14 mouse cellular contexts compared by ENCODE assay signal in genomic region chr15:31237368-31237767, GRCm38 (mm10). TPM values are rescaled to one million over a fixed set of nuclear protein-coding genes. Genes with fewer than 3 reads are reported as not detected.
DNase-seq lines count a peak whose midpoint lies in the region; ATAC-seq lines count a peak whose summit lies in the region.
"Had no signal": no experiment of that assay in that cellular context is flagged by ENCODE, and none has a peak within 500 bp of the region (broad histone marks: within the 10 kb centered on the region; RNA-seq: fewer than 3 reads in every experiment).

No protein-coding gene starts in this region.

- intact Hi-C loops in heart, postnatal 25 days (cut with DNase I): no loop called here

- H3K4me2 ChIP-seq in heart, embryonic 12.5 days: peak overlapping the region; percentile 28; the same call in 1 of the 2 replicates
- H3K4me2 ChIP-seq in liver, embryonic 16.5 days (ENCODE audit: low read depth, low read length): no peak overlapping the region
- H3K4me2 ChIP-seq: embryonic facial prominence, embryonic 13.5 days had no signal

- peak; percentile 51; the same call in 1 of the 2 replicates for ATAC-seq in heart, embryonic 12.5 days (ENCODE audit: insufficient number of reproducible peaks, low FRiP score)
- no peak for ATAC-seq in liver, embryonic 16.5 days (ENCODE audit: low read depth)
- peak; percentile 16; the same call in 1 of the 2 replicates for ATAC-seq in granulocyte monocyte progenitor cell, adult 5-6 weeks (replicated peaks; ENCODE audit: poor library complexity, severe bottlenecking)
- ATAC-seq: hindbrain, embryonic 16.5 days had no signal

- peaks cover 45% of the 10 kb centered on the region for H3K36me3 ChIP-seq in heart, embryonic 12.5 days
- peaks cover 10% of the 10 kb centered on the region for H3K36me3 ChIP-seq in liver, embryonic 16.5 days (ENCODE audit: control insufficient read depth, insufficient read depth)
- H3K36me3 ChIP-seq in macrophage (ENCODE audit: inconsistent target): 0 out of 2 replicates have a peak, but pooled peaks cover 10% of the 10 kb centered on the region

- no peaks in the 10 kb centered on the region for H3K79me2 ChIP-seq in macrophage (ENCODE audit: inconsistent target)

- peaks cover 4% of the 10 kb centered on the region for H3K9me3 ChIP-seq in heart, embryonic 12.5 days (replicated peaks)
- H3K9me3 ChIP-seq in liver, embryonic 16.5 days (replicated peaks; ENCODE audit: control insufficient read depth, low read length): no peaks in the 10 kb centered on the region

- H3K9ac ChIP-seq in heart, embryonic 12.5 days: peak overlapping the region; percentile 39; the same call in 1 of the 2 replicates
- no peak overlapping the region for H3K9ac ChIP-seq in liver, embryonic 16.5 days (ENCODE audit: low read depth, low read length)
- H3K9ac ChIP-seq: embryonic facial prominence, embryonic 13.5 days; liver, embryonic 14.5 days had no signal

- no peak overlapping the region; the same call in 1 of the 2 replicates for H3K27ac ChIP-seq in heart, embryonic 12.5 days (ENCODE audit: poor library complexity, severe bottlenecking)
- H3K27ac ChIP-seq in liver, embryonic 16.5 days (ENCODE audit: low read length): 0 out of 2 replicates have a peak overlapping the region, but pooled peaks have one; percentile 12
- H3K27ac ChIP-seq in macrophage: peak overlapping the region; percentile 28
- H3K27ac ChIP-seq: embryonic facial prominence, embryonic 13.5 days; liver, embryonic 14.5 days had no signal

- no peaks in the 10 kb centered on the region for H3K27me3 ChIP-seq in heart, embryonic 12.5 days (replicated peaks)
- H3K27me3 ChIP-seq in liver, embryonic 16.5 days (ENCODE audit: control insufficient read depth, insufficient read depth, low read depth, low read length): no peaks in the 10 kb centered on the region
- H3K27me3 ChIP-seq: embryonic facial prominence, embryonic 13.5 days had no signal

- 25% methylated on average over 11 of the region's 11 CpGs for WGBS in heart, embryonic 12.5 days
- 37% methylated on average over 11 of the region's 11 CpGs for WGBS in liver, embryonic 16.5 days (ENCODE audit: insufficient replicate concordance)
- WGBS in macrophage (ENCODE audit: missing documents): 80% methylated on average over 11 of the region's 11 CpGs

- DNase-seq in heart, postnatal 25 days (ENCODE audit: low spot score): no peak
- no peak for DNase-seq in liver
- DNase-seq in left cerebral cortex, adult 8-10 months (ENCODE audit: low spot score in 2 of 2): no peak
- DNase-seq in layer of hippocampus, postnatal 25 days (ENCODE audit: extremely low spot score in 1 of 2, low spot score in 1 of 2): no peak
- DNase-seq: B cell, adult 2 months; cerebellum, postnatal 36 days; gastrocnemius, postnatal 36 days had no signal

- H3K4me3 ChIP-seq in heart, embryonic 12.5 days: no peak overlapping the region
- H3K4me3 ChIP-seq in liver, embryonic 16.5 days (ENCODE audit: low read depth, low read length): no peak overlapping the region
- H3K4me3 ChIP-seq in macrophage (ENCODE audit: inconsistent target): no peak overlapping the region
- H3K4me3 ChIP-seq: embryonic facial prominence, embryonic 13.5 days had no signal

- peaks cover 36% of the 10 kb centered on the region for H3K4me1 ChIP-seq in heart, embryonic 12.5 days (replicated peaks)
- H3K4me1 ChIP-seq in liver, embryonic 16.5 days (ENCODE audit: control insufficient read depth, low read depth, low read length): peaks cover 9% of the 10 kb centered on the region
- H3K4me1 ChIP-seq: embryonic facial prominence, embryonic 13.5 days had no signal

RNA-seq across cellular contexts. Expression of gene Dap, which starts 13.3 kb away (rescaled TPM):
- polyA plus RNA-seq in heart, embryonic 12.5 days (2016; fragmentation: Nextera tagmentation; extraction: Ambion mirVana): 51.6 and 59.1 TPM in 2 replicates
- total RNA-seq in heart, postnatal 25 days (2021): 10 to 100 TPM; 20.4 to 20.7 TPM
- 48.4 and 54.2 TPM in 2 replicates for polyA plus RNA-seq in liver, embryonic 16.5 days (2015; fragmentation: Nextera tagmentation; extraction: Ambion mirVana)
- total RNA-seq in granulocyte monocyte progenitor cell, adult 5-6 weeks (2014; fragmentation: Nextera tagmentation): 128 and 157 TPM in 2 replicates
- 87.6 and 117 TPM in 2 replicates for total RNA-seq in granulocyte monocyte progenitor cell, adult 5-6 weeks (2017)
- 10 to 100 TPM in 1 of 26 experiments, 1 to 10 TPM in 24, under 1 TPM in 1; 0.99 to 25.5 (median 2.9) TPM for total RNA-seq in macrophage (2018; cell fraction: chromatin; rRNA removed)
- 100 to 1,000 TPM in 8 of 26 experiments, 10 to 100 TPM in 18; 66.5 to 122 (median 89.9) TPM for total RNA-seq in macrophage (2018; cell fraction: cytosol; rRNA removed)
- total RNA-seq in macrophage (2018; cell fraction: nucleus; rRNA removed): 10 to 100 TPM in 24 of 26 experiments, 1 to 10 TPM in 2; 9.0 to 24.2 (median 16.5) TPM
- polyA plus RNA-seq in macrophage (2018): 97.6 to 279 TPM (median 108 TPM) in 3 replicates
- total RNA-seq in left cerebral cortex, adult 8-10 months (2022): 10 to 100 TPM in 1 of 4 experiments, 1 to 10 TPM in 3; 6.2 to 10.0 (median 7.5) TPM
- 1 to 10 TPM; 9.1 to 9.8 TPM for total RNA-seq in layer of hippocampus, postnatal 25 days (2021)

Comparison
In these comparisons a context has a peak if more than half of its experiments do, and no peak if none do; other contexts are left out.
1. RNA of gene Dap, which starts 13.3 kb away (total RNA-seq): 87.6 to 157 TPM in granulocyte monocyte progenitor cell, adult 5-6 weeks; 20.4 to 20.7 TPM in heart, postnatal 25 days, 9.1 to 9.8 TPM in layer of hippocampus, postnatal 25 days and 6.2 to 10.0 TPM in left cerebral cortex, adult 8-10 months; every median in the first group is over 4 times any median in the second.